Comparison of ENCODE assay signal across 8 mouse cellular contexts in genomic region chr9:76235945-76236503, GRCm38 (mm10). TPM values are rescaled to one million over a fixed set of nuclear protein-coding genes. Genes with fewer than 3 reads are reported as not detected.
DNase-seq lines count a peak whose midpoint lies in the region; ATAC-seq and TF ChIP-seq lines count a peak whose summit lies in the region.

No protein-coding gene starts in this region.

- WGBS in embryonic facial prominence, embryonic 12.5 days, result under 1% methylated on average over 14 of the region's 14 CpGs
- 4% methylated on average over 14 of the region's 14 CpGs for WGBS in limb, embryonic 15.5 days

- peak; percentile 15 to 34 for DNase-seq in heart, postnatal 10 days

- intact Hi-C loops in heart, postnatal 10 days (cut with DNase I), result loop anchor here (1.0 to 5.0 kb wide), 3 partner anchors 113 to 519 kb away; no protein-coding TSS in a partner anchor

- H3K27me3 ChIP-seq in erythroblast, embryonic 14.5 days (ENCODE audit: control insufficient read depth), result no peaks in the 10 kb centered on the region
- H3K27me3 ChIP-seq in embryonic facial prominence, embryonic 12.5 days, result no peaks in the 10 kb centered on the region
- no peaks in the 10 kb centered on the region for H3K27me3 ChIP-seq in limb, embryonic 15.5 days
- no peaks in the 10 kb centered on the region for H3K27me3 ChIP-seq in myocyte (ENCODE audit: control insufficient read depth, insufficient read depth, insufficient read length)

- peaks cover 37% of the 10 kb centered on the region for H3K4me1 ChIP-seq in erythroblast, embryonic 14.5 days (ENCODE audit: control insufficient read depth)
- peaks cover 6% of the 10 kb centered on the region; the same call in 1 of the 2 replicates for H3K4me1 ChIP-seq in embryonic facial prominence, embryonic 12.5 days
- H3K4me1 ChIP-seq in limb, embryonic 15.5 days, result no peaks in the 10 kb centered on the region

- no peaks in the 10 kb centered on the region for H3K9me3 ChIP-seq in erythroblast, embryonic 14.5 days (ENCODE audit: control insufficient read depth, low read length)
- H3K9me3 ChIP-seq in embryonic facial prominence, embryonic 12.5 days, result no peaks in the 10 kb centered on the region
- H3K9me3 ChIP-seq in limb, embryonic 15.5 days, result no peaks in the 10 kb centered on the region

- no peak overlapping the region for H3ac ChIP-seq in myocyte (ENCODE audit: control insufficient read depth, insufficient read length)

- H3K79me2 ChIP-seq in myocyte (ENCODE audit: control insufficient read depth, insufficient read depth), result no peaks in the 10 kb centered on the region

- no peak for ATAC-seq in erythroblast, adult 5-6 weeks (replicated peaks; ENCODE audit: low FRiP score, poor library complexity, severe bottlenecking)
- peak; percentile 53 for ATAC-seq in CD4-positive, CD25-positive, alpha-beta regulatory T cell, adult 4 months
- peak; percentile 71; the same call in 1 of the 2 replicates for ATAC-seq in embryonic facial prominence, embryonic 12.5 days (ENCODE audit: insufficient number of reproducible peaks, insufficient read depth, low FRiP score, low TSS enrichment)
- no peak for ATAC-seq in limb, embryonic 15.5 days (ENCODE audit: insufficient number of reproducible peaks, low FRiP score, low TSS enrichment, low read depth)
- ATAC-seq in frontal cortex, adult (ENCODE audit: low TSS enrichment), result no peak

- no peak for TF ChIP-seq POLR2A in myocyte (IDR thresholded peaks at IDR 0.05; ENCODE audit: insufficient read length, low read depth)

- H3K4me3 ChIP-seq in erythroblast, embryonic 14.5 days (replicated peaks), result peak overlapping the region; percentile 65
- H3K4me3 ChIP-seq in embryonic facial prominence, embryonic 12.5 days, result peak overlapping the region; percentile 34
- H3K4me3 ChIP-seq in limb, embryonic 15.5 days, result peak overlapping the region; percentile 35
- H3K4me3 ChIP-seq in myocyte, result no peak overlapping the region

- peak overlapping the region; percentile 54 for H3K4me2 ChIP-seq in embryonic facial prominence, embryonic 12.5 days (replicated peaks)
- peak overlapping the region; percentile 58 for H3K4me2 ChIP-seq in limb, embryonic 15.5 days
- peak overlapping the region; percentile 71 for H3K4me2 ChIP-seq in myocyte (ENCODE audit: low read depth)

- no peaks in the 10 kb centered on the region for H3K36me3 ChIP-seq in erythroblast, embryonic 14.5 days (ENCODE audit: control insufficient read depth)
- H3K36me3 ChIP-seq in embryonic facial prominence, embryonic 12.5 days, result no peaks in the 10 kb centered on the region
- H3K36me3 ChIP-seq in limb, embryonic 15.5 days, result no peaks in the 10 kb centered on the region
- H3K36me3 ChIP-seq in myocyte (ENCODE audit: control insufficient read depth, insufficient read depth), result no peaks in the 10 kb centered on the region

- H3K27ac ChIP-seq in embryonic facial prominence, embryonic 12.5 days, result peak overlapping the region; percentile 30; the same call in 1 of the 2 replicates
- peak overlapping the region; percentile 69 for H3K27ac ChIP-seq in limb, embryonic 15.5 days

- H3K9ac ChIP-seq in embryonic facial prominence, embryonic 12.5 days, result 0 out of 2 replicates have a peak overlapping the region, but pooled peaks have one; percentile 25
- 0 out of 2 replicates have a peak overlapping the region, but pooled peaks have one; percentile 5 for H3K9ac ChIP-seq in limb, embryonic 15.5 days

TF ChIP-seq in myocyte, 11 proteins besides CTCF, POLR2A, EP300 and RAD21:
- TF ChIP-seq MYOD1 (IDR thresholded peaks at IDR 0.05; ENCODE audit: control insufficient read depth in 1 of 3, insufficient read length in 2 of 3, low read depth in 2 of 3), result no peak
- no peak for TF ChIP-seq TCF12 (IDR thresholded peaks at IDR 0.05; ENCODE audit: insufficient read depth, poor library complexity, severe bottlenecking)
- no peak for TF ChIP-seq MYOG (IDR thresholded peaks at IDR 0.05; ENCODE audit: control insufficient read depth in 1 of 3, insufficient read depth in 1 of 3, insufficient read length in 2 of 3, low read depth in 2 of 3)
- TF ChIP-seq TCF3 (IDR thresholded peaks at IDR 0.05; ENCODE audit: insufficient read length, low read depth), result no peak
- no peak for TF ChIP-seq E2F4 (IDR thresholded peaks at IDR 0.05; ENCODE audit: insufficient read depth)
- TF ChIP-seq REST (IDR thresholded peaks at IDR 0.05; ENCODE audit: insufficient read depth, insufficient read length), result no peak
- no peak for TF ChIP-seq USF1 (IDR thresholded peaks at IDR 0.05; ENCODE audit: low read depth)
- no peak for TF ChIP-seq CEBPB (IDR thresholded peaks at IDR 0.05; ENCODE audit: insufficient read depth, poor library complexity, severe bottlenecking)
- no peak for TF ChIP-seq SRF (IDR thresholded peaks at IDR 0.05; ENCODE audit: control insufficient read depth, insufficient read length, low read depth)
- TF ChIP-seq POLR2AphosphoS2 (IDR thresholded peaks at IDR 0.05; ENCODE audit: insufficient read length, low read depth), result no peak
- TF ChIP-seq MAX (IDR thresholded peaks at IDR 0.05; ENCODE audit: low read depth), result no peak

RNA-seq across cellular contexts. Expression of gene Gfral, which starts 22.6 kb away (rescaled TPM):
- polyA plus RNA-seq in erythroblast, embryonic 14.5 days (2012), result not detected in 2 replicates
- not detected in 2 replicates for total RNA-seq in erythroblast, adult 5-6 weeks (2015; ENCODE audit: low replicate concordance)
- not detected in 2 replicates for total RNA-seq in erythroblast, adult 5-6 weeks (2017; ENCODE audit: low replicate concordance)
- polyA plus RNA-seq in CD4-positive, CD25-positive, alpha-beta regulatory T cell, adult 4 months (2017; shearing (Covaris generic)), result not detected
- not detected in 2 replicates for polyA plus RNA-seq in embryonic facial prominence, embryonic 12.5 days (2016; fragmentation: Nextera tagmentation; extraction: Ambion mirVana)
- not detected for total RNA-seq in heart, postnatal 10 days (2021)
- polyA plus RNA-seq in limb, embryonic 15.5 days (2015; fragmentation: Nextera tagmentation; extraction: Ambion mirVana), result not detected in 2 replicates
- 0.18 TPM for polyA plus RNA-seq in myocyte (2012; fragmentation: generic; extraction: Trizol)

Comparison
In these comparisons a context has a peak if more than half of its experiments do, and no peak if none do; other contexts are left out.
1. ATAC-seq: peak in CD4-positive, CD25-positive, alpha-beta regulatory T cell, adult 4 months (single experiment) and embryonic facial prominence, embryonic 12.5 days (single experiment); none in erythroblast, adult 5-6 weeks (single experiment), limb, embryonic 15.5 days (single experiment) and frontal cortex, adult (single experiment).
2. Peak in every context shown above with its lines, with median percentiles within 50 percentile points of each other: H3K4me2 ChIP-seq.